Mouse (Mus musculus) limb, embryonic 12.5 days (tissue): ENCODE data around the gene Calml4. TPM values are rescaled to one million over a fixed set of nuclear protein-coding genes. Genes with fewer than 3 reads are reported as not detected.

ENCODE experiments used
- ATAC-seq: fragments of 200-750 bp; cut with Nextera tagmentation; 2 replicates; pipeline ENCODE4 v1.8.0; 2017; ENCODE audit warnings: low read depth, moderate TSS enrichment; ENCODE audit not compliant: insufficient number of reproducible peaks, insufficient read depth, low FRiP score, low TSS enrichment
- H3K27ac ChIP-seq: fragments of 300-500 bp; sonication (generic); 2 replicates; pipeline ENCODE4 v1.5.1; 2016; ENCODE audit warnings: mild to moderate bottlenecking, moderate library complexity
- H3K27me3 ChIP-seq: fragments of 300-500 bp; sonication (generic); 2 replicates; pipeline ENCODE4 v1.6.1; 2016; ENCODE audit warnings: mild to moderate bottlenecking, moderate library complexity
- H3K36me3 ChIP-seq: fragments of 300-500 bp; sonication (generic); 2 replicates; pipeline ENCODE4 v1.6.1; 2016; ENCODE audit warnings: mild to moderate bottlenecking, moderate library complexity
- H3K4me1 ChIP-seq: fragments of 300-500 bp; sonication (generic); replicated peaks from 2 replicates; pipeline ENCODE4 v1.6.1; 2016
- H3K4me2 ChIP-seq: fragments of 300-500 bp; sonication (generic); 2 replicates; pipeline ENCODE4 v1.6.1; 2016; ENCODE audit warnings: mild to moderate bottlenecking, moderate library complexity
- H3K4me3 ChIP-seq: fragments of 300-500 bp; sonication (generic); replicated peaks from 2 replicates; pipeline ENCODE4 v1.5.1; 2016; ENCODE audit warnings: mild to moderate bottlenecking
- H3K9ac ChIP-seq: fragments of 300-500 bp; sonication (generic); replicated peaks from 2 replicates; pipeline ENCODE4 v1.6.1; 2016; ENCODE audit warnings: mild to moderate bottlenecking, moderate library complexity
- H3K9me3 ChIP-seq: fragments of 300-500 bp; sonication (generic); 2 replicates; pipeline ENCODE4 v1.6.1; 2016; ENCODE audit warnings: mild to moderate bottlenecking, moderate library complexity
- WGBS: fragments of 180-500 bp; shearing (Covaris S2); methylation state at CpG from one replicate; pipeline ENCODE4 v1.1.7; 2016; 5-methylcytosine and 5-hydroxymethylcytosine counted together
- polyA plus RNA-seq: library from polyadenylated mRNA; unstranded; fragments of >200 nt; fragmentation: Nextera tagmentation; extraction: Ambion mirVana; gene quantifications from 2 replicates; pipeline ENCODE4 v1.2.1, GENCODE M21; 2016

Calml4 gene
- polyA plus RNA-seq, 1 experiment from 2014 or later: 3.8 TPM

- no peaks in the 10 kb centered on the region for H3K9me3 ChIP-seq
- H3K27ac ChIP-seq: peak overlapping the region; percentile 92
- peaks cover 23% of the 10 kb centered on the region for H3K4me1 ChIP-seq
- H3K36me3 ChIP-seq: no peaks in the 10 kb centered on the region
- H3K9ac ChIP-seq: no peak overlapping the region
- ATAC-seq: no peak
- no peak overlapping the region for H3K4me3 ChIP-seq
- 29% methylated on average over 3 of the region's 3 CpGs for WGBS
- H3K27me3 ChIP-seq: no peaks in the 10 kb centered on the region
- peak overlapping the region; percentile 65; the same call in 1 of the 2 replicates for H3K4me2 ChIP-seq
Measured at GRCm38 (mm10) chr9:62837611-62838010, 20.3 kb upstream of the Calml4 start.

DNA sequence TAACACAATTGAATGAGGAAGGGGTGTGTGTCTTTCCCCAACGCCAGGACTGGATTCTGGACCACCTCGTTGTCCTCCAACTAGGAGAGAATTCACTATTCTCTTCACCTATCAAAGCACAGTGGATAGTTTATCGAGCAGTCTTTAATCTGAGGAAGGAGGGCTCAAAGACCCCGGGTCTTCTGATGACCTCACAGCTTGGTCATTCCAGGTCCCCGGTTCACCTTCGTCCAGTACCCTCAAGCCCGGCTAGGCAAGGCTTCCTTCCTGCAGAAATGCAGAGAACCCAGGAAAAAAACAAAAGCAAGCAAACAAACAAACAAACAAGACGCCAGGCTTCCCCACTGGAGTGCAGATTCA lies 19.8 kb upstream of the Calml4 start:
- 16% methylated on average over 8 of the region's 8 CpGs for WGBS
- 0 out of 2 replicates have a peak overlapping the region, but pooled peaks have one; percentile 35 for H3K9ac ChIP-seq
- H3K36me3 ChIP-seq: no peaks in the 10 kb centered on the region
- no peak for ATAC-seq
- peaks cover 23% of the 10 kb centered on the region for H3K4me1 ChIP-seq
- peak overlapping the region; percentile 92 for H3K27ac ChIP-seq
- H3K4me3 ChIP-seq: peak overlapping the region; percentile 66
- H3K27me3 ChIP-seq: no peaks in the 10 kb centered on the region
- peak overlapping the region; percentile 65 for H3K4me2 ChIP-seq
- H3K9me3 ChIP-seq: no peaks in the 10 kb centered on the region

GRCm38 (mm10) chr9:62838506-62839171 lies 19.2 kb upstream of the Calml4 start, which contains the start of gene Cln6:
Cln6 (plus strand) TSS chr9:62838785.
- peak within 1 kb of the TSS; percentile 65 for H3K4me2 ChIP-seq
- peak; percentile 82 for ATAC-seq
- H3K27ac ChIP-seq: peak within 1 kb of the TSS; percentile 92
- peak within 1 kb of the TSS; percentile 66 for H3K4me3 ChIP-seq
- no peaks in the 10 kb centered on the region for H3K36me3 ChIP-seq
- peaks cover 23% of the 10 kb centered on the region for H3K4me1 ChIP-seq
- no peaks in the 10 kb centered on the region for H3K27me3 ChIP-seq
- H3K9ac ChIP-seq: peak within 1 kb of the TSS; percentile 85
- under 1% methylated on average over 48 of the region's 48 CpGs for WGBS
- no peaks in the 10 kb centered on the region for H3K9me3 ChIP-seq

- Histone ChIP-seq H3K9me3 (no peaks in the 10 kb centered on the region), H3K9ac (peak overlapping the region; percentile 85), H3K27me3 (no peaks in the 10 kb centered on the region), H3K4me2 (peak overlapping the region; percentile 65), H3K27ac (peak overlapping the region; percentile 92), H3K4me1 (peaks cover 23% of the 10 kb centered on the region), H3K36me3 (no peaks in the 10 kb centered on the region), H3K4me3 (peak overlapping the region; percentile 66)
- no peak for ATAC-seq
- WGBS: 13% methylated on average over 14 of the region's 14 CpGs
Measured at GRCm38 (mm10) chr9:62839172-62839770, 18.6 kb upstream of the Calml4 start.

GRCm38 (mm10) chr9:62843356-62844024 lies 14.4 kb upstream of the Calml4 start:
- no peak overlapping the region for H3K4me3 ChIP-seq
- ATAC-seq: no peak
- no peaks in the 10 kb centered on the region for H3K9me3 ChIP-seq
- H3K4me1 ChIP-seq: peaks cover 23% of the 10 kb centered on the region
- no peak overlapping the region for H3K4me2 ChIP-seq
- H3K9ac ChIP-seq: no peak overlapping the region
- 84% methylated on average over 10 of the region's 10 CpGs for WGBS
- H3K27me3 ChIP-seq: no peaks in the 10 kb centered on the region
- H3K27ac ChIP-seq: no peak overlapping the region
- H3K36me3 ChIP-seq: peaks cover 6% of the 10 kb centered on the region; the same call in 1 of the 2 replicates

DNA sequence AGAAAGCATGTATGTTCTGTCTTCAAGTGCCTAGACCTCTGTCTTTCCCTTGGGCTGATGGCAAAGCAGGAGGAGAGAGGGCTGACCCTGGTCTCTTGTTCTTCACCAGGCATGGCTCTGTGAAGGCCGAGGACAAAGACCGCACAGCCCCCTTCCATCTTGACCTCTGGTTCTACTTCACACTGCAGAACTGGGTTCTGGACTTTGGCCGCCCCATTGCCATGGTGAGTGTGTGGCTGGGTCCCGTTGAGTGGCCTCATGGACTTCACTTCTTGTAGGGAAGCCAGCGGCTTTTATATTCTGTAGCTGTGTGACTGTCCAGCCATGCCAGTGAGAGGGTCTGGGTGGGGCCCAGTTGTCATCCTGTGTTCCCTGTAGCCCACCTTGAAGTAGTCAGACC lies 13.4 kb upstream of the Calml4 start:
- H3K9me3 ChIP-seq: no peaks in the 10 kb centered on the region
- H3K4me1 ChIP-seq: peaks cover 18% of the 10 kb centered on the region
- no peak overlapping the region for H3K9ac ChIP-seq
- no peak overlapping the region for H3K4me3 ChIP-seq
- H3K4me2 ChIP-seq: no peak overlapping the region
- WGBS: 94% methylated on average over 5 of the region's 5 CpGs
- no peaks in the 10 kb centered on the region for H3K27me3 ChIP-seq
- H3K36me3 ChIP-seq: peaks cover 13% of the 10 kb centered on the region
- ATAC-seq: no peak
- H3K27ac ChIP-seq: no peak overlapping the region

- peaks cover 19% of the 10 kb centered on the region for H3K4me1 ChIP-seq
- no peak overlapping the region for H3K4me3 ChIP-seq
- H3K9ac ChIP-seq: no peak overlapping the region
- H3K9me3 ChIP-seq: no peaks in the 10 kb centered on the region
- no peaks in the 10 kb centered on the region for H3K27me3 ChIP-seq
- no peak overlapping the region for H3K4me2 ChIP-seq
- WGBS: 1% methylated on average over 3 of the region's 3 CpGs
- no peak; the same call in 1 of the 2 replicates for ATAC-seq
- H3K36me3 ChIP-seq: peaks cover 27% of the 10 kb centered on the region
- H3K27ac ChIP-seq: no peak overlapping the region
Measured at GRCm38 (mm10) chr9:62847694-62848093, 10.2 kb upstream of the Calml4 start.

- ATAC-seq: no peak
- no peak overlapping the region for H3K4me3 ChIP-seq
- no peak overlapping the region for H3K27ac ChIP-seq
- H3K4me1 ChIP-seq: peaks cover 19% of the 10 kb centered on the region
- H3K9me3 ChIP-seq: no peaks in the 10 kb centered on the region
- WGBS: 96% methylated on average over 3 of the region's 3 CpGs
- no peak overlapping the region for H3K4me2 ChIP-seq
- H3K9ac ChIP-seq: no peak overlapping the region
- H3K36me3 ChIP-seq: peaks cover 27% of the 10 kb centered on the region
- no peaks in the 10 kb centered on the region for H3K27me3 ChIP-seq
Measured at GRCm38 (mm10) chr9:62848641-62849040, 9.2 kb upstream of the Calml4 start.

DNA sequence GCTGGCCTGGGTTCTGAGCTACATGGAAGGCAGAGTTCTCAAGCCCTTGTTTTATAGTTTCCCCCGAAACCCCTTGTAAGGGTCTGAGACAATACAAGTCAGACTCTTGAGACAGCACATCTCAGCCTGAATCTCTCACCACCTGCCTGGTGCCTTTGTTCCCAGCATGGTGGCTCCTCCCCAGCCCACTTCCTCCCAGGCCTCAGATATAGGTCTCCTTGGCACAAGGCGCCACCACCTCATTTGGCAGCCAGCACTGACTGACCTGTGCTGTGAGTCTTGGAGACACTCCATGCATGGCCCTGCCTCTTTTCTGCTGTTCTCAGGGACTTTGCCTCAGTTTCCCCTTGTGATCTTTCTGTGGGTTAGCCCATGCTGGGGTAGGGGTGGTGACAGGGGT lies 6.3 kb upstream of the Calml4 start:
- H3K36me3 ChIP-seq: peaks cover 27% of the 10 kb centered on the region
- no peak overlapping the region for H3K4me3 ChIP-seq
- no peak for ATAC-seq
- no peak overlapping the region for H3K27ac ChIP-seq
- no peak overlapping the region for H3K4me2 ChIP-seq
- no peaks in the 10 kb centered on the region for H3K9me3 ChIP-seq
- peaks cover 30% of the 10 kb centered on the region for H3K4me1 ChIP-seq
- WGBS: 77% methylated on average over 2 of the region's 2 CpGs
- H3K27me3 ChIP-seq: no peaks in the 10 kb centered on the region
- H3K9ac ChIP-seq: no peak overlapping the region

GRCm38 (mm10) chr9:62854483-62854882 lies 3.4 kb upstream of the Calml4 start:
- H3K4me2 ChIP-seq: no peak overlapping the region
- H3K27me3 ChIP-seq: no peaks in the 10 kb centered on the region
- ATAC-seq: no peak
- no peak overlapping the region for H3K9ac ChIP-seq
- H3K4me1 ChIP-seq: peaks cover 54% of the 10 kb centered on the region
- H3K36me3 ChIP-seq: peaks cover 14% of the 10 kb centered on the region; the same call in 1 of the 2 replicates
- no peaks in the 10 kb centered on the region for H3K9me3 ChIP-seq
- no peak overlapping the region for H3K4me3 ChIP-seq
- 48% methylated on average over 4 of the region's 4 CpGs for WGBS
- H3K27ac ChIP-seq: no peak overlapping the region; the same call in 1 of the 2 replicates

GRCm38 (mm10) chr9:62857216-62857615 lies 664 bp upstream of the Calml4 start:
- Histone ChIP-seq H3K9me3 (no peaks in the 10 kb centered on the region), H3K9ac (no peak overlapping the region), H3K4me3 (peak overlapping the region; percentile 15; the same call in 1 of the 2 replicates), H3K36me3 (no peaks in the 10 kb centered on the region), H3K27me3 (no peaks in the 10 kb centered on the region), H3K4me2 (peak overlapping the region; percentile 50), H3K4me1 (peaks cover 56% of the 10 kb centered on the region), H3K27ac (peak overlapping the region; percentile 87)
- WGBS: 58% methylated on average over 9 of the region's 9 CpGs
- ATAC-seq: no peak
